Mouse (Mus musculus): ENCODE results near the gene Mgll.

The Mgll gene

GRCm38 (mm10) chr6:88718033-88718725, 6.0 kb upstream of the Mgll start:
- DNase-seq, result no peak

DNA sequence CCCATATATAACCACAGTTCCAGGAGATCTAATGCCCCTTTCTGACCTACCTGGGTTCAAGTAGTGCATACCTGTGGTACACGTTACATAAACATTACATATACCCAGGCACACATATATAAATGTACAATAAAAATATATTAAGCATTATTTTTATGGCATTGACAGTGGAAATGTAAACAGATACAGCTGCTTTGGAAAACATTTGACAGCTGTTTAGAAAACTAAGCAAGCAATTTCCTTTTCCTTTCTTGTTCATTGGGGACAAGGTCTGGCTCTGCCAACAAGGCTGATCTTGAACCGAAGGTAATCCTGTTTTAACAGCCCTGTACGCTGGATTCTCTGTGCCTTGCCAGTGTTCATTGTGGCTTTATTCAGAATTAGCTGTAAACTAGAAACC, 3.2 kb upstream of the Mgll start:
- no peak for DNase-seq

- DNase-seq, result no peak
Observed at GRCm38 (mm10) chr6:88722906-88723305, 1.3 kb upstream of the Mgll start.

- DNase-seq, result no peak
Observed at GRCm38 (mm10) chr6:88723806-88724312, 353 bp upstream of the Mgll start.

- DNase-seq, result peak; percentile 48
Observed at GRCm38 (mm10) chr6:88725590-88725989, 1.4 kb downstream of the Mgll start.

GRCm38 (mm10) chr6:88726252-88727211, 2.3 kb downstream of the Mgll start:
- DNase-seq, result peak; percentile 75

DNA sequence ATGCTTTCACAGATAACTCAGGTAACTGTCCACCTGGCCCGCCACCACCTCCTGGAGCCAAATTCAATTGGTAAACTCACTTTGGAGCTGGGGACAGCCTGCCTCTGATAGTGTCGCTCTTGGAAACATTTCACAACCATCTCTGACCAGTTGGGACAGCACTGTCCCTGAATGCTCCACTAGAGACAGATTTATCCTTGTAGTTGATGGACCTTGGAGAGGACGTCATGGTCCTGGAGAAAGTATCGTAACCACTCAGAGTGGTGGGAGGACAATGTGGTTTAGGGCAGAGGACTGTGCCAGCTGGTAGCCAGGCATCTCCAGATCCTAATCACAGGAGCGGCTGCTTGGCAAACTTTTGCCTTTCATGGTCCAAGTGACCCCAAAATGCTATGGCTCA, 3.3 kb downstream of the Mgll start:
- no peak for DNase-seq

DNA sequence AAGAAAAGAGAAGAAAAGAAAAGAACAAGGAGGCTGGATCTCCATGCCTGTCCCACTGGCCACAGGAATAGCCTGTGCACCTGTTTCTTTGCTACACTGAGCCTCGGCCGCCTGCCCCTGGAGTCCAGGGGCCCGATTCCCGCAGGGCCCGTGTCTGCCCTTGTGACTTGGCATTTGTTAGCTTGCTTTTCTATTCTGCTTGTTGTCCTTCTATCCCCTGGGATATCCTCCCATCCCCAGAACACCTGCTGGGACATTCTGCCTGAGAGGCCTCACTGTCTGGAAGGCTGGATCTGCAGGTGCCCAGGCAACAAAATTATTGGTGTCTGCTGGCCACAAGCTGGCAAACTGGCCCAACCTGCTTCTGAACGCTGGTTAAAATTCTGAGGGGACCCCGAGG, 3.8 kb downstream of the Mgll start:
- no peak for DNase-seq

GRCm38 (mm10) chr6:88728515-88728914, 4.3 kb downstream of the Mgll start:
- DNase-seq, result no peak

DNA sequence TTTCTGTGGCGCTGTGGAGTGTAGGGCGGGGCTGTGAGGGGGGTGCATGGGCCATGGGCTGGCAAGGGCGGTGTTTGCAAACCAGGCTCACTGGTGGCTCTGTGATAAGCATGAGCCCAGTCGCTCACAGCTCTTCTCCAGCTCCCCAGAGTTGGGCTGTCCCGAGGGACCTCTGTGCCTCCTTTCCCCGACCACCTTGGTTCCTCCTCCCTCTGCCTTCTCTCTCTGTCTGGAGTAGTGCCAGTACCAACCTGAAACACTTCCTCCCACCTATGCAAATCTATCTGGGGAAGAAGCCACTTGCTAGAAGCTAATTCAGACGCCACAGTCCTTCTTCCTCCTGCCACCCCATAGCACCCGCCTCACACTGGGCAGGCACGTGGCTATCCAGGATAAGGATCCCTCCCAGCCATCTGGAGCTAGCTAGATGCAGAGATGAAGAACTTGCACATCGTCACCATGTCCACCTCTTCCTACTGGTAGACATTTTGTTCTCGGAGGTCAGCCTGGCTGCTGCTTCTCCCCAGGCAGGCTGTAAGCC, 7.1 kb downstream of the Mgll start:
- DNase-seq, result no peak

- DNase-seq, result peak; percentile 91
Observed at GRCm38 (mm10) chr6:88731991-88732390, 7.8 kb downstream of the Mgll start.

GRCm38 (mm10) chr6:88732643-88733613, 8.7 kb downstream of the Mgll start:
- no peak for DNase-seq

DNA sequence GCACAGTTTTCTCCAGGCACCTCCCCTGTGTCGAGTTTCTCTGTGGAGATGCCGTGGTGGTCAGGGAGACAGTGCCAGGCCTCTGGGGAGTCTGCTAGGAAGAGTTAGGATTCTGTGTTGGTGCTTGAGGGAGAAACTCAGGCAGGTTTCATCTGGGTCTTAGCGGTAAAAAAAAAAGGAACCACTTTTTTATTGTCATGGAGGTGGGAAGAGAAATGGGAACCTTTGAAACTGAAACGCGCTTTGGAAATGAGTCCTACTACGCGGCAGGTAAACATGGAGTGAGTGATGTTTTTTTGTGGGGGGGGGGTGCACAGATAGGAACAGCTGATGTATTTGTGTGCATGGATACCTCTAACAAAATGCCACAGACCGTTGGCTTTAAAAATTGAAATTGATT, 12.1 kb downstream of the Mgll start:
- DNase-seq, result no peak

- DNase-seq, result peak; percentile 54
Observed at GRCm38 (mm10) chr6:88736741-88737508, 12.7 kb downstream of the Mgll start.

GRCm38 (mm10) chr6:88737509-88737888, 13.3 kb downstream of the Mgll start:
- DNase-seq, result no peak

DNA sequence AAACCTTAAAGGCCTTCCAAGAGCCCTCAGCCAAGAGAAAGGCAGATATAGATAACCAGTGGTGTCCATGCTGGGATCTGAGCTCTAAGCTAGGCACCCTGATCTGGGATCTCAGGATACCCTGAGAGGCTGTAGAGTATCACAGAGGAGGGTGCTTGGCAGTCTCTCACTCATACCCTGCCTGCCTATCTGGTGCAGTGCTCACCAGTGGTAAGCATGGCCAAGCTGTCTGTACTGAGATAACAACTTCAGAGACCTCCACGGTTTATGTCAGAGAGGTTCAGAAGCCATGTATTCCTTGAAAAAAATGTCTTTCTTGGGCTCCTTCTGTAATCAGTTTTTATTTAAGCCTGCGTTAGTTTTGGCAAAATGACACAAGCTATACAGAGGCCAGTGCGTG, 16.8 kb downstream of the Mgll start:
- no peak for DNase-seq

DNA sequence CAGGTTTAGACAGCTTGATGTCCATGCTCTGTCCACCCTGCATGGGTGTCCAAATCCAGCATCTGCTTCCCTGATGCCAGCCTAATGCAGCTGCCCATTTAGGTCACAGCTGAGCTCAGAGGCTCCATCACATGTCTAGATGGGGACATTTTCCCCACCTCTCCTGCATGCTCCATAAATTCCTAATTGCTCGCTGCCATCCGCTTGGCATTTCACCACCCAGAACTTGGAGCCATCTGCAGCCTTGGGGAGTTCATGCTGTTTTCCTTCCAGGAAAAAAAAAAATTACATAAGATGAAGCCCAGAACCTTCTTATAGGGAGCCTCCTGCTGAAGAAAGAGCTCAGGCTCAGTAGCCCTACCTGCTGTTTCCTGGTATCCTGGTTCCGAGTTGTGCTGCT, 17.6 kb downstream of the Mgll start:
- no peak for DNase-seq

DNA sequence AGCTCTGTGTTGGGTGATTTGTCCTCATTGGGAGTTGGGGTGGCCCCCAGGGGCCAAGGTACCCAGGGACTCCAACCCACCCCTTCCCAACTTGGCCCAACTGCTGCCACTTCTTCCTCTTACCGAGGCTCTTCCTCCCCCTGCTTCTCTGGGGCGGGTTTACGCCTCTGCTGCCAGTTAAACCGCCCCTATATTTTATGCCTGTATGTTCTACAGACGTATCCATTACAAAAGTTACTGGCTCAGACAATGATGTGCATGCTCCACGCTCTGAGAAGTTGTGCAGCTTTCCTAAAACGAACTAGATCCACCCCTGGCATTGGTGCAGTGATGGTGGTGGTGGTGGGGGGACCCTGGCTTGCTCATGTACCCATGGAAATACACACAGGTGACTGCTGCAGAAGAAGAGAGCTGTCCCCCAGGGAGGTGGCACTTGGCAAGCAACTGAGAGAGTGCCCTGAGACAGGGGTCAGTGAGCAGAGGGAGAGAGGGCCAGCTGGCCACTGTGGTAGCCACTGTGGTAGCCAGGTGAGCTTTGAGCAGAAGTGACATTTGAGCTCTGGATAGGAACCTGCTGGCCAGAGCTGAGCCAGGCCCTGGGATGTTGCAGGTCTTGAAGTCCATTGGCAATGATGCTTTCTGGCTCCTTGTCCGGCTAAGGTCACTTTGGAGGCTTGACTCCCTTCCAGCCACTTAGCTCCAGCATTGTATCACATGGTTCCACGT, 18.2 kb downstream of the Mgll start:
- no peak for DNase-seq

- no peak for DNase-seq
Observed at GRCm38 (mm10) chr6:88743601-88744291, 19.5 kb downstream of the Mgll start.

DNA sequence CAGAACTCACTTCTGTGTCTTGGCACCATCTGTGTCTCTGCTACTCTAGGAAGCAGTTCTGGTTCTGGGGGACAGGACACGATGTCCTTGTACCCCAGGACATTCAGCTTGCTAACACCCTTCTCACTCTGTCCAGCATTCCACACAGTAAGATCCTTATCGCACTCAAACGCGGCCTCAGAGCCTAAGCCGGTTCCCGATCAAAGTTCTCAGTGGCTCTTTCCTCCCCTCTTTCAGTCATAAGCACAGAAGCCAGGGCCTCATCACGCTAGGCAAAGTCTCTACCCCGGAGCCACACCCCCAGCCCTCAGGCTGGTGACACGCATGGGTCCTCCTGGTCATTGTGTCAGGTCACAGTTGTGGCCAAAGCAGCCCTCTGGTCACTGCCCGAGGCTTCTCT, 20.8 kb downstream of the Mgll start:
- DNase-seq, result no peak
